Mouse (Mus musculus) stomach, postnatal 0 days (tissue): ENCODE results near the gene Cd247. TPM values are rescaled to one million over a fixed set of nuclear protein-coding genes. Genes with fewer than 3 reads are reported as not detected.

Source experiments
- ATAC-seq: fragments of 200-750 bp; cut with Nextera tagmentation; 2 replicates; pipeline ENCODE4 v1.8.0; 2017; ENCODE audit not compliant: low FRiP score, low TSS enrichment
- DNase-seq: peaks from one replicate; pipeline ENCODE4 v3.0.0-alpha.2; 2016; ENCODE audit warnings: low spot score
- H3K27ac ChIP-seq: fragments of 300-500 bp; sonication (generic); replicated peaks from 2 replicates; pipeline ENCODE4 v1.5.1; 2014; ENCODE audit warnings: mild to moderate bottlenecking, control low read depth
- H3K27me3 ChIP-seq: fragments of 300-500 bp; sonication (generic); 2 replicates; pipeline ENCODE4 v1.6.1; 2014; ENCODE audit warnings: low read length; ENCODE audit not compliant: control insufficient read depth, insufficient read depth
- H3K36me3 ChIP-seq: fragments of 300-500 bp; sonication (generic); 2 replicates; pipeline ENCODE4 v1.6.1; 2014; ENCODE audit warnings: low read length, mixed read lengths; ENCODE audit not compliant: control insufficient read depth, insufficient read depth
- H3K4me1 ChIP-seq: fragments of 300-500 bp; sonication (generic); replicated peaks from 2 replicates; pipeline ENCODE4 v1.6.1; 2014; ENCODE audit warnings: antibody characterized with exemption; ENCODE audit not compliant: control insufficient read depth, insufficient read depth
- H3K4me2 ChIP-seq: fragments of 300-500 bp; sonication (generic); replicated peaks from 2 replicates; pipeline ENCODE4 v1.6.1; 2014; ENCODE audit warnings: low read depth, mild to moderate bottlenecking, control low read depth, moderate library complexity
- H3K4me3 ChIP-seq: fragments of 300-500 bp; sonication (generic); 2 replicates; pipeline ENCODE4 v1.5.1; 2014; ENCODE audit warnings: low read depth, low read length, control low read depth
- H3K9ac ChIP-seq: fragments of 300-500 bp; sonication (generic); 2 replicates; pipeline ENCODE4 v1.6.1; 2014; ENCODE audit warnings: mild to moderate bottlenecking, low read length, control low read depth, mixed read lengths
- H3K9me3 ChIP-seq: fragments of 300-500 bp; sonication (generic); 2 replicates; pipeline ENCODE4 v1.6.1; 2016; ENCODE audit warnings: low read length; ENCODE audit not compliant: control insufficient read depth
- CTCF ChIP-seq: IDR thresholded peaks from 2 replicates; pipeline ENCODE4 v1.5.1; 2016; ENCODE audit warnings: antibody characterized with exemption, low read depth, mild to moderate bottlenecking, moderate library complexity
- EP300 ChIP-seq: optimal IDR thresholded peaks from 2 replicates; pipeline ENCODE3; 2016; ENCODE audit warnings: antibody characterized with exemption
- WGBS: fragments of 180-500 bp; shearing (Covaris S2); extraction: QIAGEN DNeasy Blood & Tissue Kit; methylation state at CpG from one replicate; pipeline ENCODE4 v1.1.7; 2014; 5-methylcytosine and 5-hydroxymethylcytosine counted together
- polyA plus RNA-seq: library from polyadenylated mRNA; unstranded; fragments of >200 nt; fragmentation: Nextera tagmentation; extraction: Ambion mirVana; gene quantifications from 2 replicates; pipeline ENCODE4 v1.2.1, GENCODE M21; 2015

Cd247 gene
- polyA plus RNA-seq, 1 experiment from 2014 or later, result 0.24 TPM

GRCm38 (mm10) chr1:165839201-165839600, 50.7 kb downstream of the Cd247 start:
- Histone ChIP-seq H3K9me3 (no peaks in the 10 kb centered on the region), H3K4me2 (no peak overlapping the region), H3K36me3 (no peaks in the 10 kb centered on the region), H3K9ac (no peak overlapping the region), H3K4me3 (no peak overlapping the region), H3K27me3 (no peaks in the 10 kb centered on the region; the same call in 1 of the 2 replicates), H3K4me1 (peaks cover 3% of the 10 kb centered on the region; the same call in 1 of the 2 replicates), H3K27ac (no peak overlapping the region)
- DNase-seq (no peak), ATAC-seq (no peak)
- 86% methylated on average over 4 of the region's 4 CpGs for WGBS
- TF ChIP-seq EP300, result no peak
- no peak for TF ChIP-seq CTCF

- Histone ChIP-seq H3K9me3 (no peaks in the 10 kb centered on the region), H3K9ac (no peak overlapping the region), H3K36me3 (no peaks in the 10 kb centered on the region), H3K4me3 (peak overlapping the region; percentile 21), H3K4me2 (peak overlapping the region; percentile 45), H3K4me1 (0 out of 2 replicates have a peak, but pooled peaks cover 3% of the 10 kb centered on the region), H3K27me3 (no peaks in the 10 kb centered on the region; the same call in 1 of the 2 replicates), H3K27ac (no peak overlapping the region)
- TF ChIP-seq CTCF (no peak), EP300 (no peak)
- 23% methylated on average over 31 of the region's 31 CpGs for WGBS
- DNase-seq (peak; percentile 42), ATAC-seq (0 out of 2 replicates have a peak, but pooled peaks have one; percentile 33)
Measured at GRCm38 (mm10) chr1:165840548-165841230, 52.2 kb downstream of the Cd247 start.

GRCm38 (mm10) chr1:165842170-165842569, 53.7 kb downstream of the Cd247 start:
- 86% methylated on average over 7 of the region's 7 CpGs for WGBS
- Histone ChIP-seq H3K27ac (no peak overlapping the region), H3K4me1 (no peaks in the 10 kb centered on the region), H3K27me3 (no peaks in the 10 kb centered on the region; the same call in 1 of the 2 replicates), H3K36me3 (no peaks in the 10 kb centered on the region), H3K9ac (no peak overlapping the region), H3K4me2 (no peak overlapping the region), H3K9me3 (no peaks in the 10 kb centered on the region), H3K4me3 (no peak overlapping the region)
- DNase-seq (no peak), ATAC-seq (no peak)
- no peak for TF ChIP-seq EP300
- no peak for TF ChIP-seq CTCF

GRCm38 (mm10) chr1:165843586-165843985, 55.1 kb downstream of the Cd247 start:
- ATAC-seq (no peak), DNase-seq (no peak)
- Histone ChIP-seq H3K36me3 (no peaks in the 10 kb centered on the region), H3K4me3 (no peak overlapping the region), H3K27ac (no peak overlapping the region), H3K27me3 (no peaks in the 10 kb centered on the region; the same call in 1 of the 2 replicates), H3K9ac (no peak overlapping the region), H3K9me3 (no peaks in the 10 kb centered on the region), H3K4me1 (no peaks in the 10 kb centered on the region), H3K4me2 (no peak overlapping the region)
- no peak for TF ChIP-seq CTCF
- TF ChIP-seq EP300, result no peak
- WGBS, result 72% methylated on average over 3 of the region's 3 CpGs

- ATAC-seq (peak; percentile 48), DNase-seq (peak; percentile 34)
- H3K27ac ChIP-seq, result no peak overlapping the region
- H3K4me2 ChIP-seq, result peak overlapping the region; percentile 99
- peak overlapping the region; percentile 53 for H3K4me3 ChIP-seq
- 5% methylated on average over 17 of the region's 20 CpGs for WGBS
- no peaks in the 10 kb centered on the region for H3K4me1 ChIP-seq
- no peak for TF ChIP-seq CTCF
- TF ChIP-seq EP300, result no peak
- peak overlapping the region; percentile 41 for H3K9ac ChIP-seq
- H3K27me3 ChIP-seq, result no peaks in the 10 kb centered on the region; the same call in 1 of the 2 replicates
- H3K9me3 ChIP-seq, result no peaks in the 10 kb centered on the region
- H3K36me3 ChIP-seq, result no peaks in the 10 kb centered on the region
Measured at GRCm38 (mm10) chr1:165844466-165844951, 56.0 kb downstream of the Cd247 start.

- ATAC-seq (no peak), DNase-seq (peak; percentile 29)
- H3K27me3 ChIP-seq, result no peaks in the 10 kb centered on the region; the same call in 1 of the 2 replicates
- no peak overlapping the region for H3K27ac ChIP-seq
- H3K4me3 ChIP-seq, result peak overlapping the region; percentile 53
- H3K4me2 ChIP-seq, result peak overlapping the region; percentile 99
- peak overlapping the region; percentile 41 for H3K9ac ChIP-seq
- under 1% methylated on average over 25 of the region's 26 CpGs for WGBS
- no peaks in the 10 kb centered on the region for H3K36me3 ChIP-seq
- TF ChIP-seq CTCF (no peak), EP300 (no peak)
- H3K4me1 ChIP-seq, result no peaks in the 10 kb centered on the region
- no peaks in the 10 kb centered on the region for H3K9me3 ChIP-seq
Measured at GRCm38 (mm10) chr1:165844956-165845355, 56.5 kb downstream of the Cd247 start.
